Mouse (Mus musculus) liver, embryonic 11.5 days (tissue): ENCODE measurements around the gene Magi1. TPM values are rescaled to one million over a fixed set of nuclear protein-coding genes. Genes with fewer than 3 reads are reported as not detected.

Experiments used
- ATAC-seq: fragments of 200-750 bp; cut with Nextera tagmentation; replicated peaks from 2 replicates; pipeline ENCODE4 v1.8.0; 2017; ENCODE audit warnings: moderate number of reproducible peaks, mild to moderate bottlenecking, moderate TSS enrichment, moderate library complexity; ENCODE audit not compliant: low FRiP score
- DNase-seq: peaks from one replicate; pipeline ENCODE4 v3.0.0-alpha.2; 2017; ENCODE audit warnings: low spot score
- H3K27ac ChIP-seq: fragments of 300-500 bp; sonication (generic); 2 replicates; pipeline ENCODE4 v1.5.1; 2014; ENCODE audit warnings: mild to moderate bottlenecking, low read depth, low read length, control low read depth
- H3K27me3 ChIP-seq: fragments of 300-500 bp; sonication (generic); replicated peaks from 2 replicates; pipeline ENCODE4 v1.6.1; 2014; ENCODE audit warnings: low read length, mixed read lengths; ENCODE audit not compliant: control insufficient read depth, insufficient read depth
- H3K36me3 ChIP-seq: fragments of 300-500 bp; sonication (generic); 2 replicates; pipeline ENCODE4 v1.6.1; 2014; ENCODE audit warnings: mild to moderate bottlenecking, low read length, moderate library complexity, mixed read lengths; ENCODE audit not compliant: control insufficient read depth, insufficient read depth
- H3K4me1 ChIP-seq: fragments of 300-500 bp; sonication (generic); replicated peaks from 2 replicates; pipeline ENCODE4 v1.6.1; 2014; ENCODE audit warnings: low read length, mixed read lengths; ENCODE audit not compliant: control insufficient read depth, insufficient read depth
- H3K4me2 ChIP-seq: fragments of 300-500 bp; sonication (generic); 2 replicates; pipeline ENCODE4 v1.6.1; 2014; ENCODE audit warnings: mild to moderate bottlenecking, control low read depth, moderate library complexity
- H3K4me3 ChIP-seq: fragments of 300-500 bp; sonication (generic); 2 replicates; pipeline ENCODE4 v1.5.1; 2014; ENCODE audit warnings: low read depth, low read length, control low read depth
- H3K9ac ChIP-seq: fragments of 300-500 bp; sonication (generic); 2 replicates; pipeline ENCODE4 v1.6.1; 2014; ENCODE audit warnings: low read depth, low read length, control low read depth
- H3K9me3 ChIP-seq: fragments of 300-500 bp; sonication (generic); 2 replicates; pipeline ENCODE4 v1.6.1; 2016; ENCODE audit warnings: low read length, inconsistent platforms, mixed read lengths; ENCODE audit not compliant: control insufficient read depth
- WGBS: fragments of 180-500 bp; shearing (Covaris S2); extraction: QIAGEN DNeasy Blood & Tissue Kit; methylation state at CpG from one replicate; pipeline ENCODE4 v1.1.7; 2014; 5-methylcytosine and 5-hydroxymethylcytosine counted together
- polyA plus RNA-seq: library from polyadenylated mRNA; unstranded; fragments of >200 nt; fragmentation: Nextera tagmentation; extraction: Ambion mirVana; gene quantifications from 2 replicates; pipeline ENCODE4 v1.2.1, GENCODE M21; 2014

The Magi1 gene
- polyA plus RNA-seq, 1 experiment from 2014 or later = 4.6 TPM

DNA sequence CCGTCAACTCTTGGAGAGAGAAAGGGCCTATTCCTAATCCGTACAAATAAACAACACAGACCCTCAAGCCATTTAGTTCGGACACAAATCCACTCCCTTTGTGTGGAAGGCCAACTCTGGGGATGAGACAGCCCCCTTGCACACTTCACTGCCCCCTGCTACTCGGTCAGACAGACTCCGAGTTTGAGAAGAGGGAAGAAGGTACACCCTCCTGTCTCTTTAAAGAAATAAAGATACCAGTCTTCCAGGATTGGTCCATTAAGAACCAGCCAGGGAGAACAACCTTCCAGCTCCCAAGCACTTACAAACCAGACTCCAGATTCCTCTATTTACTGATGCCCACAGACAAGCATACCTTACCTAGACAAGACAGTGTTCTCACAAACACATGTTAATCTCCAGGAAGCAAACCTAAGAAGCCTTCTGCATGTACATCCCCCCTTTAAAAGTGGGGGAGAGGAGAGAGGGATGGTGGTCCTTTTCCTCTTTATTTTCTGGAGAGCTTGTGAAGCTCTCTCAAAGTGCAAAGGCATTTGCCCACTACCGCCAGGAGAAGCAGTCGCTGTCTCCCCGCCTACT is 371.6 kb downstream of the Magi1 start:
- DNase-seq (no peak), ATAC-seq (no peak)
- no peak overlapping the region for H3K4me3 ChIP-seq
- WGBS = 43% methylated on average over 8 of the region's 8 CpGs
- H3K36me3 ChIP-seq = no peaks in the 10 kb centered on the region
- H3K27me3 ChIP-seq = peaks cover 17% of the 10 kb centered on the region
- no peak overlapping the region for H3K9ac ChIP-seq
- H3K9me3 ChIP-seq = no peaks in the 10 kb centered on the region
- no peak overlapping the region for H3K27ac ChIP-seq
- peak overlapping the region; percentile 50; the same call in 1 of the 2 replicates for H3K4me2 ChIP-seq
- H3K4me1 ChIP-seq = no peaks in the 10 kb centered on the region

DNA sequence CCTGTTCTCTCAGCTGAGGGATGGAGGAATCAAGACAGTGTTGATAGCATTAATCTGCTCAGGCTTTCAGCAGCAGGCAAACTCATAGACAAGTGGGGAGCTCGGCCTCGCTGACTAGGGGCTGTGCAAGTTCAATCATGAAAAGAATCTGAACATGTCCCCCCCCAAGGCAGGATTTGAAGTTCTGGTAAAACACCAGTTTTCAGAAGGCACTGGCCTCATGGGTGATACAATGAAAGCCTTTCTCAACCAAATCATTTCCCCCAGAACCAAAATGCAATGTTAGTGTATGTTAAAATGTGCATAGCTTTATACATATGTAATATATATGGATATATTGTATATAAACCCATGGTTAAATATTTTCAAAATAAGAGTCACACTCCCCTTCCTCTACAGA is 372.3 kb downstream of the Magi1 start:
- Histone ChIP-seq H3K27me3 (peaks cover 17% of the 10 kb centered on the region), H3K4me2 (no peak overlapping the region), H3K4me3 (no peak overlapping the region), H3K4me1 (no peaks in the 10 kb centered on the region), H3K9ac (no peak overlapping the region), H3K36me3 (no peaks in the 10 kb centered on the region), H3K9me3 (no peaks in the 10 kb centered on the region), H3K27ac (no peak overlapping the region)
- ATAC-seq (no peak), DNase-seq (no peak)
- WGBS = 71% methylated on average over 2 of the region's 2 CpGs

DNA sequence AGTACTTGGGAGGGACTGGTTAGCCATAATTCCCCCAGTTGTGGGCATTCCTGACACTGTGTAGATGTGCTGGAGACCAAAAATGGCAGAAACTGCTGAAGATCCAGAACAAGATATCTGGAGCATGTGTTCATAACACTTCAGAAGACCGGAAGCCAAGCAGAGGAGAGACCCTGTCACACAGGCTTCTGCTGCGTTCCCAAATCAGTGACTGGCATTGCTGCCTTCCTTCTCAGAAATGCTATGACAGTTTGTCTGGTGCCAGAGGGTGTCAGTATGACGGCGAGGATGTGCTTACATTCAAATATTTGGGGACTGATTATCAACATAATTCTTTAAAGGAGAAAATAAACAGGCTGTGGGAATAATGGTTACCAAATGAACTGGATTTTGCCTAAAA is 373.7 kb downstream of the Magi1 start:
- 84% methylated on average over 4 of the region's 4 CpGs for WGBS

DNA sequence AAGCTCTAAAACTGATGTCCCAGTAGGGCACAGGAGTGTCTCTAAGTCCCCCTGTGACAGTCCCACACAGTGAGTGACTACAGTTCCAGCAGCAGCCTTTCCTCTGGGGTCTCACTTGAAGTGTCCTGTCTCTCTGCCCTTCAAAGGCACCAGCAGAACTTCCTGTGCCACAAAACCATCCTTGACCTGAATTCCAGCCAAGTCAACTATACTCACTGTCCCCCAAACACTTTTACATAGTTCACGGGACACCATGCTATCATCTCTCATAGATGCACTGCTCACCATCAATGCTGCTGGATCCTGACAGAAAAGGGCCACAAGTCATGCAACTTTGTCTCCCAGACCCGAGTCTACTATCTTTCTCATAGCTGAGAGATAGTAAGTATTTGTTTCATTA is 378.7 kb downstream of the Magi1 start:
- H3K9me3 ChIP-seq = no peaks in the 10 kb centered on the region
- no peaks in the 10 kb centered on the region for H3K4me1 ChIP-seq
- no peaks in the 10 kb centered on the region for H3K36me3 ChIP-seq
- no peak for ATAC-seq
- no peaks in the 10 kb centered on the region for H3K27me3 ChIP-seq
- H3K4me3 ChIP-seq = no peak overlapping the region
- no peak overlapping the region for H3K4me2 ChIP-seq
- no peak overlapping the region for H3K27ac ChIP-seq
- H3K9ac ChIP-seq = no peak overlapping the region
- no peak for DNase-seq
- 60% methylated on average over 2 of the region's 2 CpGs for WGBS

More for the DNA sequence above, 373.7 kb downstream of the Magi1 start:
- no peaks in the 10 kb centered on the region for H3K36me3 ChIP-seq
- no peak for ATAC-seq
- no peak overlapping the region for H3K4me3 ChIP-seq
- no peak overlapping the region for H3K9ac ChIP-seq
- H3K27ac ChIP-seq = no peak overlapping the region
- H3K9me3 ChIP-seq = no peaks in the 10 kb centered on the region
- H3K4me1 ChIP-seq = no peaks in the 10 kb centered on the region
- H3K27me3 ChIP-seq = peaks cover 17% of the 10 kb centered on the region
- no peak overlapping the region for H3K4me2 ChIP-seq
- no peak for DNase-seq

DNA sequence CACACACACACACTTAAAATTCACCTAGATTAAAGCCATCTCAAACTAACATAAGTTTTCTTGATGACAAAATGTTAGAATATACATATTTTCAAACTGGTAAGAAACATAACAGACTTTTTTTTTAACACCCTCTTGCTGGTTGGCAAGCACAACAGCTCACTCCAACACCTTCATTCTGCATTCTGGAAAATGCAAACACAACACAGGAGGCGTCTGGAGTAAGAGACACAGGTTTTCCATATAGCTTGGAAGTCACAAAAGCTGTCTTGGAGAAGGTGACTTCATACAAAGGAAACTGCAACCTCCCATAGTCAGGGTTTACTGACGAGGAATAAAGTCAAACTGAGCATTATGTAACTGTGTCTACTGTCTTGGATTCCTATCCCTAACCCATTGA is 381.5 kb downstream of the Magi1 start:
- WGBS = 81% methylated on average over 2 of the region's 2 CpGs
- no peaks in the 10 kb centered on the region for H3K4me1 ChIP-seq
- DNase-seq = no peak
- H3K9ac ChIP-seq = no peak overlapping the region
- H3K9me3 ChIP-seq = no peaks in the 10 kb centered on the region
- no peak for ATAC-seq
- no peaks in the 10 kb centered on the region for H3K27me3 ChIP-seq
- no peak overlapping the region for H3K27ac ChIP-seq
- H3K36me3 ChIP-seq = no peaks in the 10 kb centered on the region
- H3K4me2 ChIP-seq = no peak overlapping the region
- no peak overlapping the region for H3K4me3 ChIP-seq

DNA sequence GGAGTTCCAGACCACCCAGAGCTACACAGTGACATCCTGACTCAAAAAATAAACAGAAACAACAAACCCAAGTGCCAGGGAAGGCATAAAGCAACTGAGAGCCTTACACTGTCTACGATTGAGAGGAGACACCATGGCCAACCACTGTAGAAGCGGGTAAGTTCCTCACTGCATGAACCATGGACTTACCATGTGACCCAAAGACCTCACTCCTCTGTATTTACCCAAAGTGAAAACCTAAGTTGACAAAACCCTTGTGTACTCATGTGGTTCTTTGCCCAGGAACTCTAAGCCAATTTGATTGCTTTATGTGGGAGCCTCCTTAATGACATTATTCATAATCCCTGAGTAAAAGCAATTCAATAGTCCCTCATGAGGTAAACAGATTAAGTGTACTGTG is 382.3 kb downstream of the Magi1 start:
- DNase-seq (no peak), ATAC-seq (no peak)
- no peaks in the 10 kb centered on the region for H3K36me3 ChIP-seq
- H3K9me3 ChIP-seq = no peaks in the 10 kb centered on the region
- H3K4me3 ChIP-seq = no peak overlapping the region
- 82% methylated on average over 2 of the region's 2 CpGs for WGBS
- no peak overlapping the region for H3K9ac ChIP-seq
- H3K4me2 ChIP-seq = no peak overlapping the region
- no peak overlapping the region for H3K27ac ChIP-seq
- H3K27me3 ChIP-seq = no peaks in the 10 kb centered on the region
- H3K4me1 ChIP-seq = no peaks in the 10 kb centered on the region

DNA sequence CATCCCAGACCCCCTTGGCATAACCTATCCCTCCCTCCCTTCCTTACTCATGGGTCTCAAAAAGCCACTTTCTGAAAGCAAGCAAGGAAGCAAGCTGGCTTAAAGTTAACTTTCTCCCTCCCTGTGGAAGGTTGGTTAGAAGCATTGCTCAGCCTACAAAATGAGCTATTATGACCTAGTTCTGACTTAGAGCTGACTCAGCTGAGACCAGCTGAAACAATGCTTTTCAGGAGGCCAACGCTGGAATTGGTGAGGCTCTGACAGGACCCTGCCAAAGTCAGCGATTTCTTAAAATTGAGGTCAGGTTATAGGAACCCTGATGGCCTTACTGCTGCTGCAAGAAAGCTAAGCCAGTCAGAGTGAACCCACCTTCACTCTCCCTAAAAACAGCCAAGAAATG is 386.2 kb downstream of the Magi1 start:
- no peak for DNase-seq
- 87% methylated on average over 2 of the region's 2 CpGs for WGBS
- Histone ChIP-seq H3K9me3 (no peaks in the 10 kb centered on the region), H3K36me3 (no peaks in the 10 kb centered on the region), H3K27me3 (no peaks in the 10 kb centered on the region), H3K4me1 (no peaks in the 10 kb centered on the region), H3K27ac (no peak overlapping the region), H3K9ac (no peak overlapping the region), H3K4me2 (no peak overlapping the region), H3K4me3 (no peak overlapping the region)
- no peak for ATAC-seq

DNA sequence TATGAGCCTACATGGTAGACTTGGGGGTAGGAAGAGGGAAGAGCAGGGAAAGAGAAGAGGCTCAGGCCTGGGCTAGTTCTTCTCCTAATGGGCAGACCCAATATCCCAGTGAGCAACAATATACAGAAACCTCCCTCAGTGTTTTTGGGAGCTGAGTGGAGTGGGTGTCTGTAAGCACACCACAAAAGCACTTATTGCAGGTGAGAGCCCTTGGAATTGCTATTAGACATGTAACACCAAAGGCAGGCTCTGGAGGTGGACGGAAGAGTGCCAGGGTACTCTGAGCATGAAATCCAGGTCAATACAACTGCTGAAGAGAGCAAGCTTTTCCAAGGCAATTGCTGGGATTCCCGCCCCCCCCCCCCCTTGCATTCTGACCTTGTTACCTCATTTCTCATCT is 388.0 kb downstream of the Magi1 start:
- Histone ChIP-seq H3K9ac (no peak overlapping the region), H3K4me2 (no peak overlapping the region), H3K27me3 (no peaks in the 10 kb centered on the region), H3K9me3 (no peaks in the 10 kb centered on the region), H3K27ac (no peak overlapping the region), H3K36me3 (no peaks in the 10 kb centered on the region), H3K4me1 (no peaks in the 10 kb centered on the region), H3K4me3 (no peak overlapping the region)
- DNase-seq (no peak), ATAC-seq (no peak)
- 69% methylated on average over 2 of the region's 2 CpGs for WGBS

DNA sequence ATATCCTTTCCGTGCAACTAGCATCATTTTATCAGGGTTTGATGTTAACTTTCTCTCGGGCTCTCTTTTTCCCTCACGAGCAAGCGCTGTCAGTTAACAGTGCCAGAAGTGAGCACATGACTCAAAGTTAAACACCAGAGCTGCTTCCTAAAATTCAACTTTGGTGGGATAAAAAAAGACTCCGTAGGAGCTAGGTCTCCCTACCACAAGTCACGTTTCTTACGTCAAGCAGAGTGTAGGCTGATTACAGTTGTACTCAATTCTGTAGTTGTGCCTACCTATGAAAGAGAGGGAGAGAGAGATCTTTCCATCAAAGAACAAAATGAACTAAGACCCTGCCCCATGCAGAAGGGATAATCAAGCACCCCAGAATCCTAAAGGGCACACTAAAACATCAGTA is 389.8 kb downstream of the Magi1 start:
- no peak for ATAC-seq
- Histone ChIP-seq H3K27me3 (no peaks in the 10 kb centered on the region), H3K4me2 (no peak overlapping the region), H3K9ac (no peak overlapping the region), H3K4me3 (no peak overlapping the region), H3K27ac (no peak overlapping the region), H3K9me3 (no peaks in the 10 kb centered on the region), H3K4me1 (no peaks in the 10 kb centered on the region), H3K36me3 (no peaks in the 10 kb centered on the region)
- DNase-seq = no peak
- 73% methylated on average over 7 of the region's 7 CpGs for WGBS
